Mouse (Mus musculus) brown adipose tissue, adult 24 weeks (tissue): Measurements from ENCODE around the gene Lrrc8d. TPM values are rescaled to one million over a fixed set of nuclear protein-coding genes. Genes with fewer than 3 reads are reported as not detected.
"Not testable (repeated sequence)": the region's sequence is repeated elsewhere in the genome, so short reads cannot be mapped to it uniquely, and the experiment has no call there.

ENCODE experiments used
- H3K27ac ChIP-seq: fragments of 200-500 bp; replicated peaks from 2 replicates; pipeline ENCODE4 v1.5.1; 2012; ENCODE audit warnings: low read depth, mild to moderate bottlenecking, low read length
- H3K4me1 ChIP-seq: fragments of 200-500 bp; 2 replicates; pipeline ENCODE4 v1.6.1; 2012; ENCODE audit warnings: low read length, mixed read lengths; ENCODE audit not compliant: control insufficient read depth, insufficient read depth, insufficient read length
- H3K4me3 ChIP-seq: fragments of 200-500 bp; 2 replicates; pipeline ENCODE4 v1.5.1; 2012; ENCODE audit warnings: low read depth, mild to moderate bottlenecking, low read length, moderate library complexity; ENCODE audit not compliant: insufficient read depth
- polyA plus RNA-seq: library from polyadenylated mRNA; stranded (reverse); fragments of >200 nt; gene quantifications from 2 replicates; pipeline ENCODE4 v1.2.4, GENCODE M21; 2012; ENCODE audit not compliant: missing spikeins, insufficient read depth, insufficient read length

Gene Lrrc8d
- polyA plus RNA-seq, 1 experiment = 25.2 TPM

DNA sequence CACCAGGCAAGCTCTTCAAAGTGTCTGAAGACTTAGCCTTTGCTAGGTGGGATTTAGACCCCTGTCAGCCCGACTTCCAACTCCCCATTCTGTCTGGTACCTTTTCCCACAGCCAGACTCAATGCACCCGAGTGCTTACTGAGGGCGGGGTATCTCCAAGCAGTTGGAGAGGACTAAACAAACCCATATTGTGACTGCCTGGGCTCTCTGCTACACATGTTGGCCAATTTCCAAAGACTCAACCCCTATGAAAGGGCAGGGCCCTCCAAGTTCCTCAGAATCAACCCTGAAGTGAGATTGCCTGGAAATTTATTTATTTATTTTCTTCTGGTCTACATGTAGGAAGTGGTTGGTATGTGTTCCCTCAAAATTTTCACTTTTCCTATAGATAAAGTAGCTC lies 149.9 kb downstream of the Lrrc8d start:
- no peak overlapping the region for H3K27ac ChIP-seq
- H3K4me1 ChIP-seq = 0 out of 2 replicates have a peak, but pooled peaks cover 2% of the 10 kb centered on the region
- H3K4me3 ChIP-seq = no peak overlapping the region

DNA sequence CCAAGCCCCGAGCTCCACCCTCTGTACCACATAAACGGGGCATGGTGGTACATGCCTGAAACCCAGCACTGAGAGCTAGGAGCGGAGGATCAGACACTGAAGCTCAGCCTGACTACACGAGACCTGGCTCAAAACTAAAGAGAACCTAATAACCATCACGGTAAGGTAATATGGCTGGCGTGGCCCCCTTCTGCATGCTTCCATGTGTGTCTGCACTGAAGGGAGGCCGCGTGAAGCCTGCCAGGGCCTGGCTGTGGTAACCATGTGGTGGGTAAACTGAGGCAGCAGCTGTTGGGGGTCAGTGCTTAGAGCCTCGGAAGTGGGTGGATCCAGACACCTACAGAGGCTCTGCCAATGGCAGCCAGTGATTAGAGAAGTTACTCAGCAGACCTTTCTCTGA lies 153.5 kb downstream of the Lrrc8d start:
- no peaks in the 10 kb centered on the region for H3K4me1 ChIP-seq
- H3K4me3 ChIP-seq = no peak overlapping the region
- no peak overlapping the region for H3K27ac ChIP-seq

DNA sequence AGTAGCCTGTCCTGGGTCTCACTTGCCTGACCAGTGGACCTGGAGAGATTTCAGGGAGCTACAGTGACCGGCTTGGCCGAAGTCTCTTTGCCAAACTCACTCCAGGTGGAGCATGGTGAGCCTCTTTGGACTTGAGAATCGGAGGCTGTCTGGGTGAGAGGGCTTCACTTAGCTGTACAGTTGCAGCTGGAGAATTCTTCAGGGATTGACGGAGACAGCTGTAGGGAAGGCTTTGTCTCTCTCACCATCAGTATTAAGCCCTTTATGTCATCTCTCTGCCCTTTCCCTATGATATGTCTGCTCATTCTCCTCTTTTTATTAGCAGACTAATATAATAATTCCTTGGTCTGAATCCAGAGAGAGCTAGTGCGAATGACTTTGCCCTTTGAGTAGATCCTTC lies 157.7 kb downstream of the Lrrc8d start:
- Histone ChIP-seq H3K27ac (no peak overlapping the region), H3K4me3 (no peak overlapping the region), H3K4me1 (peaks cover 3% of the 10 kb centered on the region; the same call in 1 of the 2 replicates)

- no peak overlapping the region for H3K27ac ChIP-seq
- H3K4me3 ChIP-seq = no peak overlapping the region
- H3K4me1 ChIP-seq = peaks cover 3% of the 10 kb centered on the region; the same call in 1 of the 2 replicates
Observed at GRCm38 (mm10) chr5:105858754-105859694, 159.3 kb downstream of the Lrrc8d start.

- Histone ChIP-seq H3K4me1 (peaks cover 3% of the 10 kb centered on the region; the same call in 1 of the 2 replicates), H3K27ac (no peak overlapping the region), H3K4me3 (no peak overlapping the region)
Observed at GRCm38 (mm10) chr5:105859716-105860460, 160.1 kb downstream of the Lrrc8d start.

DNA sequence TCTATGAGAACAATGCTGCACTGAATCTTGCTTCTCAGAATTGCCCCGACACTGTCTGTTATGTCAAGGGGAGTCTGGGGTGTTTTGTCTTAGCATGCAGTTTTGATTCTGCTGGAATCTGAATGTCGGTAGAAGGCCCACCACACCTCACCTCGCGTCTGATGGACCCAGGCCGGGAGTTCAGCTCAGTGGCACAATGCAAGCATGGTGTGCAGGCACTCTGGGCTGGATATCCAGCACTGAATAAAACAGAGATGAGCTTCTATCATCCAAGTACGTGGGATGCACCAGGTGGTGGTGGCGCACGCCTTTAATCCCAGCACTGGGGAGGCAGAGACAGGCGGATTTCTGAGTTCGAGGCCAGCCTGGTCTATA lies 160.7 kb downstream of the Lrrc8d start:
- H3K27ac ChIP-seq = no peak overlapping the region
- no peak overlapping the region for H3K4me3 ChIP-seq
- H3K4me1 ChIP-seq = peaks cover 3% of the 10 kb centered on the region; the same call in 1 of the 2 replicates

GRCm38 (mm10) chr5:105861616-105862015 lies 161.8 kb downstream of the Lrrc8d start:
- H3K4me3 ChIP-seq = no peak overlapping the region

GRCm38 (mm10) chr5:105865110-105865628 lies 165.4 kb downstream of the Lrrc8d start:
- H3K27ac ChIP-seq, H3K4me1 ChIP-seq, H3K4me3 ChIP-seq: not testable (repeated sequence)

More at GRCm38 (mm10) chr5:105861616-105862015, 161.8 kb downstream of the Lrrc8d start:
- Histone ChIP-seq H3K4me1 (peaks cover 3% of the 10 kb centered on the region; the same call in 1 of the 2 replicates), H3K27ac (no peak overlapping the region)

DNA sequence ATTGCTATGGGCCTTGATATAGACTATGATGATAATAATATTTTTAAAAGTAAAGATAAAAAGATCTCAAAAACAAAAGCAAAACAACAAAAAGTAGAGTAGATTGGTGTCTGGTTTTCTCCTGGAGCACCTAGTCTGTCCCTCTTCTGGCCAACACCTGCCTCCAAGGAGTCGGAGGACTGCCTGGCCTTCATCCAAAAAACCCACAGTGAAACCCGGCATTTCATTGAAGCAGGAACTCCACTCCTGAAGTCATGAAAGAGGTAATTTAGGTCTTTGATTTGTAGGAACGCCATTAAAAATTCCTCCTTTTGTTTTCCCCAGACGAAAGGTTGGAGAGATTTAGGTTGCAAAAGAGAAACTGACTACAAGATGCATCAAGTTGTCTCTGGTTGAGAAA lies 167.7 kb downstream of the Lrrc8d start:
- no peak overlapping the region for H3K4me3 ChIP-seq
- H3K27ac ChIP-seq = no peak overlapping the region

DNA sequence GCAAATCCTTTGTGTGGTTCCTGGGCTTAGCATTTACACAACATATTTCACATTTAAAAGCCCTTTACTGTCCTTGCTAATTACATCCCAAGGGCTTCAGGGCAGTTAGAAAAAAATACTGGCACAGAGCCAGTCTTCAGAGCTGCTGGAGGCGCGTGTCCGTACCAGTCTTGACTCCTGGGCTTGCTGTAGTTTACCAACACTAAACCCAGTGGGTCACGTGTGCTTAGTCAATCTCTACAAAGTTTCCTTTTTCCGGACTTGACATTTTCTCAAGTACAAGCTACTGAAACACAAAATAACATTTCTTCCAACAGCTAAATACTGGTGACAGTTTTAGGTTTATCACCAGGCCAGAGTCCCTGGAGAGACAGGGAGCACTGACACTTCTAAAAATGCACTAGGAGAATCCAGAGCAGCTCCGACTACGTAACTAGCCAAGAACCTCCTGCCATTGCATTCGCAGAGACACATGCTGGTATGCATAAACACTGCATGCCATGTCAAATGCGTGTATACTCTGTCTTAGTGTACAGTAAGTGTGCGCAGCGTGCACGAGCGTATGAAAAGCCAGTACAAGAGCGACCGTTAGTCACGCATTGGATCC lies 168.2 kb downstream of the Lrrc8d start:
- no peaks in the 10 kb centered on the region for H3K4me1 ChIP-seq
- no peak overlapping the region for H3K4me3 ChIP-seq
- no peak overlapping the region for H3K27ac ChIP-seq

More for the DNA sequence above, 167.7 kb downstream of the Lrrc8d start:
- H3K4me1 ChIP-seq = no peaks in the 10 kb centered on the region

DNA sequence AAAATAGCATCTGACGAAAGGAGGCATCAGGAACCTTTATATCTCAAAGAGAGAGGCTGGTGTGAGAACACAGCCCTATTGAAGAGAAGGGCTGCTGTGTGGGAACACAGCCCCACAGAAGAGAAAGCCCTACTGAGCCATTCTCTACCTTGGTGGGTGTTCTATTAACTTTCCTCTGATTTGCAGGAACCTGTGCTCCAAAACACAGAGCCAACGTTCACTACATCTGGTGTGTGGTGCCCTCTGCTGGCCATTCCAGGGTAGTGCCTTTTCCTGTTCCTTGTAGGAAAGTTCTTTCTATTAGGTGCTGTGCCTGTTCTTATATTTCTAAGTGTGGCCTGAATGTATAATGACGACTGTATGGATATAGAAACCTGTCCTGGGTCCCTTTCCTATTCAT lies 168.8 kb downstream of the Lrrc8d start:
- Histone ChIP-seq H3K4me1 (no peaks in the 10 kb centered on the region), H3K4me3 (no peak overlapping the region), H3K27ac (no peak overlapping the region)

GRCm38 (mm10) chr5:105869739-105870138 lies 170.0 kb downstream of the Lrrc8d start:
- H3K27ac ChIP-seq = no peak overlapping the region
- H3K4me3 ChIP-seq = no peak overlapping the region
- H3K4me1 ChIP-seq = no peaks in the 10 kb centered on the region

DNA sequence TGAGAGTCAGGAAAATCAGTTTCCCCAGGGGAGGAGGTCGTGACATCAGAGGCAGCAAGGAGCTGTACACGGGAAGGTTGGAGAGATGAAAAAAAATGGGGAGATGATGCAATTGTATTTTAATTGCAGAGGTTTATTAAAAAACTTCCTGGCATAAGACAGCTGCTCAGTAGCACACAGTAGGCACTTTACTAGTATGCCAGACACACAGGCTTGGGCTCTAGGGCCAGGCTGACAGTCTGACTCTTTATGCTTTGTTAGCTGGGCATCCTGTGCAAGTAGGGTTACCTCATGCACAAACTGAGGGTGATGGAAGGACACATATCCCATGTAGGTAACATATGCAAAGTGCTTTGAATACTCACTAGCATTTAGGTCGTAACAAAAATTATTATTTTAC lies 171.4 kb downstream of the Lrrc8d start:
- H3K4me3 ChIP-seq = no peak overlapping the region
- no peak overlapping the region for H3K27ac ChIP-seq
- H3K4me1 ChIP-seq = no peaks in the 10 kb centered on the region; the same call in 1 of the 2 replicates

GRCm38 (mm10) chr5:105872176-105872575 lies 172.4 kb downstream of the Lrrc8d start:
- Histone ChIP-seq H3K4me3 (no peak overlapping the region), H3K27ac (no peak overlapping the region), H3K4me1 (no peaks in the 10 kb centered on the region; the same call in 1 of the 2 replicates)

- Histone ChIP-seq H3K4me3 (no peak overlapping the region), H3K4me1 (no peaks in the 10 kb centered on the region; the same call in 1 of the 2 replicates), H3K27ac (no peak overlapping the region)
Observed at GRCm38 (mm10) chr5:105872916-105873315, 173.1 kb downstream of the Lrrc8d start.
